Mouse (Mus musculus) spleen, adult 18-20 months (tissue): ENCODE measurements around the gene Cib1.
A peak's percentile ranks its signal among the peaks of the same experiment; 100 is the strongest.

ENCODE experiments used
- DNase-seq, 2 experiments: peaks; one replicate each; pipeline ENCODE4 v3.0.0; 2022; ENCODE audit warnings: mixed read lengths in 2 of 2

The Cib1 gene

DNA sequence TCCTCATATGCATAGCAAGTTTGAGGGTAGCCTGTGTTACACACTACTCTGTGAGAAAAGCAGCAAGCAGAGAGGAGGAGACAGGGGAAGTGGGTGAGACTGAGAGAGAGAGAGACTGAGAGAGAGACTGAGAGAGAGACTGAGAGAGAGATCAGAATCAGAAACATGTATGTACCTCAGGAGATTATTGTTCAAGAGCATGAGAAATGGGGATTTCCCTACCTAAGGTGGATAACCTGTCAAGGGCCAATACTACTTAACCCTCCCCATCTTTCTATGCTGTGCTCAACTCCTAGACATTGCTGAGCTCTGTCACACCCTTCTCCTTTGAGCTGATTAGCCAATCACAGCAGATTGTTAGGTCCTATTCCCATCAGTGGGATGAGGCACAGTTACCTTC is 50.5 kb downstream of the Cib1 start:
- DNase-seq, result no peak

- no peak for DNase-seq
Measured at GRCm38 (mm10) chr7:80181078-80181477, 51.5 kb downstream of the Cib1 start.

- DNase-seq, result no peak
Measured at GRCm38 (mm10) chr7:80180202-80180601, 52.4 kb downstream of the Cib1 start.

- peak in 1 of 2 experiments; percentile 38 for DNase-seq
Measured at GRCm38 (mm10) chr7:80179790-80180189, 52.8 kb downstream of the Cib1 start.

DNA sequence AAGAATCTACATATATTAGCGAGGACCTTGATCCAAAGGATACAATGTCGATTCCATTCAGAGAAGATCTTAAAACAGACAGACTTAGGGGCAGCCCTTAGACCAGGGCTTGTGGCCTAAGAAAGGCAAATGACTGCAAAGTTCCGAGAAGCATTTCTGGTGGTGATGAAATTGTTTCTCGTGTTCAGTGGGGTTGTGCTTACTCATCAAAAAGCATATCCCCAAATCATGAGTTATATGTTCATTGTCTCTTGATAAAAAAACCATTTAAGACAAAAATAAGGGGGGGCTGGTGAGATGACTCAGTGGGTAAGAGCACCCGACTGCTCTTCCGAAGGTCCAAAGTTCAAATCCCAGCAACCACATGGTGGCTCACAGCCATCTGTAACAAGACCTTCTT is 53.3 kb downstream of the Cib1 start:
- no peak for DNase-seq

DNA sequence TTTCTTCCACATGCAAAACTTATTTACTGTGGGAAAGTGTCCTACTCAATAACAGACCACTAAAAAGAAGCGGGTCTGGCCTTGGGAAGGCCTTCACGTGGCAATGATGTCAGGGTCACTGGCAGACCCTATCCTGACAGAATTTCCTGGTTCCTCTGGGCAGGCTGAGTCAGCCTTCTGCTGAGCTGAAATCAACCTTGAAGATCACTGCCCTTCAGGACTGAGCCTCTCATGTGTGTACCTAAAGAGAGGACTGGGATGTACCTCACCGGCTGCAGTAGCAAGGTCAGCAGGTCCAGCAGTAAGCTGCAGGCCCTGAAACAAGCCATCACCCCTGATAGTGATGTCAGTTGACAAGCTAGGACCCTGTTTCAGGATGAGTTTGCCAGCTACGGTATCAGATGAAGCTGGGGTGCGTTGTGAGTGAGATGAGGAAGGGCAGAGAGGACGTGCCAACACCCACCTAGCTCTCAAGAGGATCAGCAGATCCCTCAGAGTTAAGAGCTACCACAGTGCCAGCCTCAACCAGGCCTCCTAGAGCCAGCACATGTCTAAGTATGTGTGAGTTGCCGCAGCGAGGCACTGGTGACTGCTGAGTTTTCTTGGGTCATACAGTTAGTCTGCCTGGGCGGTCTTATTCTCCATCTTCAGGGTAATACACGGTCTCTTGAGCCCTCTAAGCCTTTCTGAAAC is 54.4 kb downstream of the Cib1 start:
- no peak for DNase-seq

DNA sequence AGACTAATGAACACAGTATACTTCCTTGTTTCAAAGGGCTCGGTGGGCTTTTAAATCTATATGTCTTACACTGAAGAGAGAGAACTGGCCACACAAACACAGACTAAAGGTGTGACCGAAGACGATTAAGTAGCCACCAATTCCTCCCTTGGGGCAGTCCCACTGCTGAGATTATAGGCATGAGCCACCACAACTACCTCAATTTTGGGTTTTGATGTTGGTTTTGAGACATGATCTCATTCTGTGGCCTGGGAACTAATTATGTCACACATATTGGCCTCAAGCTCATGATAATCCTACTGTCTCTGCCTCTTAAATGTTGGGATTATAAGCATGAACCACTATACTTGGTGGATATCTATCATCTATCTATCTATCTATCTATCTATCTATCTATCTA is 55.2 kb downstream of the Cib1 start:
- no peak for DNase-seq
